Mouse (Mus musculus) neutrophil, adult 83 days (primary cell): ENCODE results near the gene Csnk1d. TPM values are rescaled to one million over a fixed set of nuclear protein-coding genes. Genes with fewer than 3 reads are reported as not detected.

Source experiments
- total RNA-seq, 2 experiments: library from RNA; stranded (reverse); gene quantifications; one replicate each; pipeline ENCODE4 v1.2.4; 2023

Gene Csnk1d
- total RNA-seq, result 10 to 100 TPM; 84.9 to 91.3 TPM

GRCm38 (mm10) chr11:120990951-120991526 is at the start of gene Csnk1d:
Gene Csnk1d (minus strand): TSS chr11:120991330.

GRCm38 (mm10) chr11:121039302-121039701 is 48.2 kb upstream of the Csnk1d start, which contains the start of gene Cd7:
Gene Cd7 (minus strand): TSS chr11:121039418.

GRCm38 (mm10) chr11:120948328-120948727 is 42.8 kb downstream of the Csnk1d start, which contains the start of gene Slc16a3:
Gene Slc16a3 (plus strand): TSS chr11:120948480.

GRCm38 (mm10) chr11:120932564-120933398 is 58.3 kb downstream of the Csnk1d start, which contains the start of gene Ccdc57:
Gene Ccdc57 (minus strand): TSS chr11:120932872.

Other genes with a start within 250 kb of the Csnk1d start
- gene Hmga1b, start 228.5 kb downstream of the Csnk1d start, total RNA-seq, result 10 to 100 TPM; 40.0 to 43.8 TPM
- gene Rfng, start 207.1 kb downstream of the Csnk1d start, total RNA-seq, result 10 to 100 TPM; 14.0 to 15.3 TPM
- gene Gps1, start 207.1 kb downstream of the Csnk1d start, total RNA-seq, result 10 to 100 TPM; 38.0 to 39.9 TPM
- gene Dus1l, start 194.9 kb downstream of the Csnk1d start, total RNA-seq, result 10 to 100 TPM; 31.0 to 32.0 TPM
- 10 to 100 TPM; 28.3 to 29.7 TPM for gene Fasn, start 166.8 kb downstream of the Csnk1d start, total RNA-seq
- 1 to 10 TPM; 4.2 to 4.5 TPM for gene Ccdc57, start 58.5 kb downstream of the Csnk1d start, total RNA-seq
- 100 to 1,000 TPM; 484 to 693 TPM for gene Slc16a3, start 42.9 kb downstream of the Csnk1d start, total RNA-seq
- gene Cd7, start 48.1 kb upstream of the Csnk1d start, total RNA-seq, result 1 to 10 TPM; 1.7 to 2.5 TPM
- not detected for gene Sectm1b, start 72.2 kb upstream of the Csnk1d start, total RNA-seq
- gene Sectm1a, start 89.9 kb upstream of the Csnk1d start, total RNA-seq, result under 1 TPM in 1 of 2 experiments, not detected in 1; 0.44 TPM
- gene Tex19.2, start 127.3 kb upstream of the Csnk1d start, total RNA-seq, result not detected
- gene Tex19.1, start 154.8 kb upstream of the Csnk1d start, total RNA-seq, result not detected
- gene Uts2r, start 168.9 kb upstream of the Csnk1d start, total RNA-seq, result not detected
- 1 to 10 TPM; 3.3 to 3.5 TPM for gene Hexdc, start 213.1 kb upstream of the Csnk1d start, total RNA-seq
- 1 to 10 TPM; 4.1 to 4.6 TPM for gene Ogfod3, start 213.4 kb upstream of the Csnk1d start, total RNA-seq
- 10 to 100 TPM; 62.2 to 63.1 TPM for gene Cybc1, start 238.0 kb upstream of the Csnk1d start, total RNA-seq
- gene Narf, start 245.9 kb upstream of the Csnk1d start, total RNA-seq, result 10 to 100 TPM; 45.0 to 45.6 TPM